Mouse (Mus musculus): ENCODE measurements around the gene Pomgnt2. TPM values are rescaled to one million over a fixed set of nuclear protein-coding genes. Genes with fewer than 3 reads are reported as not detected.
"Not testable (repeated sequence)": the region's sequence is repeated elsewhere in the genome, so short reads cannot be mapped to it uniquely, and the experiment has no call there.

Pomgnt2 gene
- total RNA-seq (2015) (1.4 TPM in 1 of 2 replicates, not detected in the other), total RNA-seq (2017) (0.18 and 1.5 TPM in 2 replicates)

- no peak for ATAC-seq (ENCODE audit: poor library complexity, severe bottlenecking)
These were observed at the start of gene Pomgnt2 for GRCm38 (mm10) chr9:121997010-121997409. TSS of gene Pomgnt2 (minus strand) at chr9:121997110.

DNA sequence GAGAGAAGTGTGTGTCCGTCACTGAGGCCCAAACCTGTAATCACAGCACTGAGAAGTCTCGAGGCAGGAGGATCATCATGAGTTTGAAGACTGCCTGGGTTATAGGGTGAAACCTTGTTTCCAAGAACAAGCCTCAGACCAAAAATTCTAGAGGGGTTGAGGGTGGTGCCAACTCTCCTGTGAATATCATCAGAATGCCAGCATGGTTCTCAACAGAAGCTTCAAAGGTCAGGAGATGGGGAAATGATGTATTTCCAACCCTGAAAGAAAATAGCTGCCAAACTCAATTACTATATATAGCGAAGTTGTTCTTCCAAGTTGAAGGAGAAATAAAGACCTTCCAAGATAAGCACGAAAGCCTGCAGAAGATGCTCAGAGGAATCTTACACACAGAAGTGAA lies 42.9 kb upstream of the Pomgnt2 start:
- no peak for ATAC-seq (ENCODE audit: poor library complexity, severe bottlenecking)

DNA sequence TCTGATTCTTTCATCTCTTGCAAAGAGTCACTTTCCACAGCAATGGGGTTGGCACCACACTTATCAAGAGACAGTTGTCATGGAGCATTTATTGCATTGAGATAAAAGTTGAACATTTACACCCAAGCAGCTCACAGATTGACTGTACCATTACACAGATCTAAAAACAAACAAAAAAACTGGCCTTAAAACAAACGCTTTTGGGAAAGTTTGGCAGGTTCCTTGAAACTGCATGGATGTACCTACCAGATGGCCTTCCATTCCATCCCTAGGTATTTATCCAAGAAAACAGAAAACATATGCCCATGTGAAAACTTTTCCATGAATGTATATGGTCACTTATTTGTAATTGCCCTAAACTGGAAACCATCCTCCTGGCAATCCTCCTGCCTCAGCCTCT lies 41.7 kb upstream of the Pomgnt2 start:
- ATAC-seq (ENCODE audit: poor library complexity, severe bottlenecking) = no peak

GRCm38 (mm10) chr9:122036496-122037054 lies 39.7 kb upstream of the Pomgnt2 start:
- ATAC-seq (ENCODE audit: poor library complexity, severe bottlenecking) = no peak

- ATAC-seq (ENCODE audit: poor library complexity, severe bottlenecking) = no peak
These were observed 38.9 kb upstream of the Pomgnt2 start for GRCm38 (mm10) chr9:122035807-122036206.

DNA sequence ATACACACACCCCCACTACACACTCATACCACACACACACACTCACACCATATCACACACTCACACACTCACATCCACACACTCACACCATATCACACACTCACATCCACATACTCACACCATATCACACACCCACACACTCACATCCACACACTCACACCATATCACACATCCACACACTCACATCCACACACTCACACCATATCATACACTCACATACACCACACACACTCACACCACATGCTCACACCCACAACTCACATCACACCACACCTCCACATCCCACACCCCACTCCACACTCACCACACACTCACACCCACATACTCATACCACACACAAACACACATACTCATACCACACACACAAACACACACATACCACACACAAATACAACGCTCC lies 38.0 kb upstream of the Pomgnt2 start:
- no peak for ATAC-seq (ENCODE audit: poor library complexity, severe bottlenecking)

GRCm38 (mm10) chr9:122032071-122032470 lies 35.2 kb upstream of the Pomgnt2 start:
- ATAC-seq (ENCODE audit: poor library complexity, severe bottlenecking) = no peak

DNA sequence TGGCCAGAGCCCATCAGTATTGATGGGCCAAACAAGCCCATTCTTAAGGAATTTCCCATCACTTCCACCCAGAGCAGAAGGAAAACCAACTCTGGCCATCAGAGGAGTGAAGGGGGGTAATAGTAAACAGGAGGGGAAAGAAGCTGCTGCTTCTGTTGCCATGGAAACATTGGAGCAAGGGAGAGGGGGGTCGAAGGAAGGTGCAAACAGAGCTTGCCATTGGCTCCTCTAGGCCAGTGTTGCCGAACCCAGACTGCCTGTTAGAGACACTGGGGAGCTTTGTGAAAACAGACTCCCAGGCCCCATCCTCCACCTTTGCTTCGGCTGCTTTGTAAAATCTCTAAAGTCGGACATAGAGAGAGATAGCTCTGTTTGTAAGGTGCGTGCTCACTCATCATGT lies 33.8 kb upstream of the Pomgnt2 start:
- ATAC-seq (ENCODE audit: poor library complexity, severe bottlenecking) = no peak

DNA sequence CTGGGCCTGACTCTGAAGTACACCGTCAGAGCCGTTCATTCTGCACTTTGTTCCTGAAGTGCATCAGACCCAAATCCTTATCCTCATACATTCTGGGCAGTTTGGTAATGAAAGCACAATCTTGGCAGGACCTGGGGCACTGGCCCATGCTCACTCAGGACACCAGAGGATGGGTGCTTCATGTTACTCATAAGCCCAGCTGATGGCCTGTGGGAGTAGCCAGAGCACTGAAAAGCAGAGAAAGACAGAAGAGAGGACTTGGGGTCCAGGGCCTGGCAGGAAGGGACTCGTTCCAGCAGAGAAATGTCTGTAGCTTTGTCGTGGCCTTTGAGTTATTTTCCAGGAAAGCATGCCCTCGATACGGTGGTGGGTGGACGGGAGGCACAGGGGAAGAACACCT lies 32.9 kb upstream of the Pomgnt2 start:
- no peak for ATAC-seq (ENCODE audit: poor library complexity, severe bottlenecking)

DNA sequence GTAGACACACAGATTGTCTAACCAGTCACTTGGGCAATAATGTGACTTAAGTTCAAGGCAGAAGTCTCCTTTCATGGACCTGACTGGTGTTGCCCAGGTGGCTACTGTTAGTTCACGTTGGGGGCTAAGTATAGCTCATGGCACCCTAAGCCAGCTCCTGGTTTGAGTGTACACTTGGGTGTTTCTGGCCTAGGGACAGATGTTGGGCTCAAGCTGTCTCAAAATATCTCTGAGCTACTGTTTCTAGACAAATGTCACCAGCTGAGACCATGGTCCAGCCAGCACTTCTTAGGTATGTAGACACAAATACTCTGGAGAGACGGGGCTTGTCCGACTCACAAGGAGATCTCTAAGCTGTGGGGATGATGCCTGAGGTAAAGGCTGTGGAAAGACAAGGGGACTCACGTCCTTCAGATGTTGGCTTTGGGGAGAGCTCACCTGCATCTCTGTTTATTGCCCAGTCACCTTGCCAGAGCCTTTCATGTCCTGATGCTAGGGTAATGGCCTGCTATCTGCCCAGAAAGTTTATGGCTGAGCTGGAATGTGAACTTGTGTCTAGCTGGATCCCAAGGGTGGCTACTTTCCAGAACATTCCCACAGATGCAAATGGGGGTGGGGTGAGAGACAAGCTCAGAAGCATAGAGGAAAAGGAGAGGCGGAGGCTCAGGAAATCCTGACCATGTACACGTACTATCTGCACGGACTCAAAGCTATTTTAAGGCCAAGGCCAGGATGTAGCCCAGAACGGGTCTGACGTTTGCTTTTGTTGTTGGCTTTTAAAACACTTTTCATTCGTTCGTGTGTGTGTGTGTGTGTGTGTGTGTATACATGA lies 31.2 kb upstream of the Pomgnt2 start:
- ATAC-seq (ENCODE audit: poor library complexity, severe bottlenecking) = no peak

GRCm38 (mm10) chr9:122027081-122027913 lies 30.4 kb upstream of the Pomgnt2 start:
- no peak for ATAC-seq (ENCODE audit: poor library complexity, severe bottlenecking)

GRCm38 (mm10) chr9:122025855-122026590 lies 29.1 kb upstream of the Pomgnt2 start:
- no peak for ATAC-seq (ENCODE audit: poor library complexity, severe bottlenecking)

- ATAC-seq (ENCODE audit: poor library complexity, severe bottlenecking) = no peak
These were observed 27.5 kb upstream of the Pomgnt2 start for GRCm38 (mm10) chr9:122024419-122024818.

GRCm38 (mm10) chr9:122023873-122024272 lies 27.0 kb upstream of the Pomgnt2 start:
- no peak for ATAC-seq (ENCODE audit: poor library complexity, severe bottlenecking)

GRCm38 (mm10) chr9:122022776-122023175 lies 25.9 kb upstream of the Pomgnt2 start:
- ATAC-seq (ENCODE audit: poor library complexity, severe bottlenecking) = no peak

GRCm38 (mm10) chr9:122021581-122021980 lies 24.7 kb upstream of the Pomgnt2 start:
- ATAC-seq (ENCODE audit: poor library complexity, severe bottlenecking) = no peak

DNA sequence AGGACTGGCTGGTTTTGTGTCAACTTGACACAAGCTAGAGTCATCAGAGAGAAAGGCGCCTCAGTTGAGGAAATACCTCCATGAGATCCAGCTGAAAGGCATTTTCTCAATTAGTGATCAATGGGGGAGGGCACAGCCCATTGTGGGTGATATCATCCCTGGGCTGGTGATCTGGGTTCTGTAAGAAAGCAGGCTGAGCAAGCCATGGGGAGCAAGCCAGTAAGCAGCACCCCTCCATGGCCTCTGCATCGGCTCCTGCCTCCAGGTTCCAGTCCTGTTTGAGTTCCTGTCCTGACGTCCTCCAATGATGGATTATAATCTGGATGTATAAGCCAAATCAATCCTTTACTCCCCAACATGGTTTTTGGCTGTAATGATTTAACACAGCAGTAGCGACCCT lies 24.3 kb upstream of the Pomgnt2 start:
- ATAC-seq (ENCODE audit: poor library complexity, severe bottlenecking) = not testable (repeated sequence)

- no peak for ATAC-seq (ENCODE audit: poor library complexity, severe bottlenecking)
These were observed 23.4 kb upstream of the Pomgnt2 start for GRCm38 (mm10) chr9:122020321-122020720.

DNA sequence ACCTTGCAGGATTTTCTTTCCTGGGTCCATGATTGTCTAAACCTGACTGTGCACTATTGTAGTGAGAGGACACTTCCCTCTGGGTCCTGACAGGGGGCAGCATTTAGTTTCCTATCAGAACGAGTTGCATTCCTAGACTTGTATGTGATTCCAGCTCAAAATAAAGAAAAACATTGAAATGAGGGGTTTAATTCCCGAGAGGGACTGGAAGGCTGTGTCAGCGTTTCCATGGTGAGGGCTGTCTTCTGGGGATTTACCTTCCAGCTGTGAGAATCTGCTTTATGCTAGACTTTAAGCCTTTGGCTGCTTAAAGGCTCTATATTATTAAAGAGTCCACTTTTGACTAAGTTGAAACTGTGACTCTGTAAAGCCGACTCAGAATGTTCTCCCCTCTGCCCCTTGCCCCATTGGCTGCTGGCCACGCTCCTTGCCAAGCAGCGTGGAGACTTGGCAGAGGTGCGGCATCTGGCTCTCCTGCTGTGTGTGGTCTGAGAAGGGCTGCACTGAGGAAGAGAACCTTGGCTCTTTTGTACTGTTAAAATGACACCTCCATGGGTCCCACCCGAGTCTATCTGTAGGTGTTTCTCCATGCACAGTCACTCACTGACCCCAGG lies 22.0 kb upstream of the Pomgnt2 start:
- ATAC-seq (ENCODE audit: poor library complexity, severe bottlenecking) = no peak

DNA sequence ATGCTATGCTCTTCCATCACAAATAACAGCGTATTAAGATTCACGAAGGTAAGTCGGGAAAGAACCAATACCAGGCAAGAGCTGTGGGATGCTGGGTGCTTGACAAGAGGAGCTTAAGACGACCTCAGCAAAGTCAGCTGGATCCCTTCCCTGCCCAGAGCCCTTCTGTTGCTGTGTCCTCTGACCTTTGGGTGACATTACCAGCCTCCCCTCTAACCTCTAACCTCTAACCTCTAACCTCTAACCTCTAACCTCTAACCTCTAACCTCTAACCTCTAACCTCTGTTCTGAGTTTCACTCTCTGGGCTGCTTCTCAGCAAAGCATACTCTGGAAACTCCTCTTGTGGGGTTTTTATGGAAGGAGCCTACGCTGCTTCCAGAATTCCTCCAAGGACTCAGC lies 21.2 kb upstream of the Pomgnt2 start:
- ATAC-seq (ENCODE audit: poor library complexity, severe bottlenecking) = no peak

All from megakaryocyte, adult 5-6 weeks (primary cell).